Mouse (Mus musculus) erythroblast, embryonic 14.5 days (primary cell): Measurements from ENCODE around the gene Tasp1. TPM values are rescaled to one million over a fixed set of nuclear protein-coding genes. Genes with fewer than 3 reads are reported as not detected.

Experiments
- H3K27me3 ChIP-seq: 2 replicates; pipeline ENCODE4 v1.6.1; 2012; ENCODE audit warnings: inconsistent platforms; ENCODE audit not compliant: control insufficient read depth
- H3K36me3 ChIP-seq: 2 replicates; pipeline ENCODE4 v1.6.1; 2012; ENCODE audit warnings: mild to moderate bottlenecking, inconsistent platforms; ENCODE audit not compliant: control insufficient read depth
- H3K4me1 ChIP-seq: 2 replicates; pipeline ENCODE4 v1.6.1; 2012; ENCODE audit warnings: inconsistent platforms; ENCODE audit not compliant: control insufficient read depth
- H3K4me3 ChIP-seq: replicated peaks from 2 replicates; pipeline ENCODE3; 2012; ENCODE audit warnings: moderate library complexity, mild to moderate bottlenecking, inconsistent platforms
- H3K9me3 ChIP-seq: 2 replicates; pipeline ENCODE4 v1.6.1; 2012; ENCODE audit warnings: low read length, inconsistent platforms, mixed read lengths; ENCODE audit not compliant: control insufficient read depth
- GATA1 ChIP-seq: IDR thresholded peaks from 2 replicates; pipeline ENCODE4 v1.6.1; 2012; ENCODE audit warnings: low read length, inconsistent platforms, mixed read lengths
- TAL1 ChIP-seq: IDR thresholded peaks from 3 replicates; pipeline ENCODE4 v1.6.1; 2012; ENCODE audit warnings: low read length, inconsistent platforms, mixed read lengths
- polyA plus RNA-seq: library from polyadenylated mRNA; stranded (reverse); fragments of >175 nt; gene quantifications from 2 replicates; pipeline ENCODE4 v1.2.3, GENCODE M21; 2012

Gene Tasp1
- polyA plus RNA-seq, 1 experiment = 0.10 TPM

DNA sequence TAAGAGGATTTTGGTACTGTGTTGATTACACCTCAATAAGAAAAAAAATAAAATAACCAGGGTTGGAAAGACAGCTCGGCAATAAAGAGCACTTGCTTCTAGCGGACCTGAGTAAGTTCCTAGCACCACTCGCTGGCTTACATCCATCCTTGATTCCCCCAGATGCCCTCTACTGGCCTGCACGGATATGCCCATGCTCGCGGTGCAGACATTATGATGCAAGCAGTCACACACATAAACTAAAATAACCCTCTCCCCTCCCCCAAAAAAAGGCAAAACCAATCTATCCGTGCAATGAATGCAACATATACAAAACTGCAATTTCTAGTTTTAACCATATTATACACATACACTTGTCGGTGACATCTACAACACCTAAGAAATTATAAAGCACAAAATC, 929 bp downstream of the Tasp1 start:
- Histone ChIP-seq H3K27me3 (peaks cover 7% of the 10 kb centered on the region), H3K4me1 (peaks cover 52% of the 10 kb centered on the region), H3K4me3 (peak overlapping the region; percentile 87), H3K36me3 (peaks cover 4% of the 10 kb centered on the region), H3K9me3 (no peaks in the 10 kb centered on the region; the same call in 1 of the 2 replicates)
- TF ChIP-seq GATA1 (no peak), TAL1 (no peak)

DNA sequence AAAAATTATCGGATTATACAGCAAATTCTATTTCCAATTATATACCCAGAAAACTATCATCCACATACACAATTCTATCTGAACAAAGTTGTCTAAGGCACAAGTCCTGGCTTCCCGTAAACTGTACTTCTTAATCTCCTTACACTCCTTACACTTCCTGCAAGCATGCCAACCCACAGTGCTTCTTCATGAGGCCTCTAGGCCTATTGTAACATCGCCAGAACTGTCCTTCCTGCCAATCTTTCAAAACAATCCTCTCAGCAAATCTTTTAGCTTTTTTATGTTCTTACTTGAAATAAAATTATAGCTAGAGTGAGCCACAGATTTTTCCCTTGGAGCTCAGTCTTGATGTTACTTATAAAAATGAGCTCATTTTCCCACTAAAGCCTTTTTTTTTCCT, 5.1 kb downstream of the Tasp1 start:
- Histone ChIP-seq H3K4me3 (no peak overlapping the region), H3K27me3 (no peaks in the 10 kb centered on the region), H3K4me1 (peaks cover 68% of the 10 kb centered on the region), H3K9me3 (no peaks in the 10 kb centered on the region; the same call in 1 of the 2 replicates), H3K36me3 (peaks cover 18% of the 10 kb centered on the region)
- no peak for TF ChIP-seq TAL1
- no peak for TF ChIP-seq GATA1

DNA sequence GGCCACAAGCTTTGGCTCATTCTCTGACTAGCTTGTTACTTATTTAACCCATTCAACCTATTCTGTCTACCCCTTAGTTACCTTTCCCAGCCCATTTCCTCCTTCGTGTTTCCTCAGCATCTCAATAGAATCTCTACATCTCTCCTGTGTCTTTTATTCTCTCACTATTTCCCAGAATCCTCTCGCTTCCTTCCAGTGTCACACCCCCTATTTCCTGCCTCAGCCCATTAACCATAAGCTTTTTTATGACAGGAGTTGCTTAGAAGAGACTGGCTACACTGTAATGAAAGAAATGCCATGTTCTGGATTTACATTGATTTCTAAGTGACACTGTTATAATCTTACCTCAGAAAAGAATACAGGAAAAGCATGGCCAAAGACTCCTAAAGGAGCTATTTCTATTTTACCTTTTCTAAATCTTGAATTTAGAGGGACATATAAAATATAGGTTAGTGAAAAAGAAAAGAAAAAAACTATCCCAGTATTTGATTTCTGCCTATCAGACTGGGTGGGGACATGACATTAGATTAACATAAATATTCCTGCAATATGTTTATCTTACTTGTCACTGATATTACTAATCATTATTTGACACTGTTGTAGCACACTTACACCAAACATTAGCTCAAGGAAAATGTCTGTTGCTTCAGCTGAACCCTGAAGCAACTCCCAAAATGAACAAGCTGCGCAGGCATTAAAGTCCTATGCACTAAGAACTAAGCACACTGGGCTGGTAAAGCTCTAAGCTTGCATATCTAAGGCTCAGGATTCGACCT, 6.3 kb downstream of the Tasp1 start:
- H3K4me1 ChIP-seq = peaks cover 57% of the 10 kb centered on the region
- H3K9me3 ChIP-seq = no peaks in the 10 kb centered on the region
- H3K4me3 ChIP-seq = no peak overlapping the region

DNA sequence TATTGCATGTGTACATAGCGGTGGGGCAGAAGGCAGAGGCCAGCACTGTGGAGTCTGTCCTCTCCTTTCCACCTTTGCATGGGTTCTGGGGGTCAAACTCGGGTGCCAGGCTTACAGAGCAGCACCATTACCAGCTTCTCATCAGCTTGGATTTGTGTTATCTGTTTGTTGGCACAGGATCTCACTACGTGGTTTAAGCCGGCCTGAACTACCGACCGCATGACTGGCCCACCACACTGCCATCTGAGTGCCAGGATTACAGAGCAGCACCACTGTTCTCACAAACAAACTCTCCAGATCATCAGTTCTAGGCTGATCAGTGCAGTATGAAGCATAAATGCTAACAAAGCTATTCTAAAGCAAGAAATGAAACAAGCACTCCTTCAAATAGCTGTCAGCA, 8.5 kb downstream of the Tasp1 start:
- H3K4me3 ChIP-seq = no peak overlapping the region
- peaks cover 45% of the 10 kb centered on the region for H3K36me3 ChIP-seq
- peaks cover 47% of the 10 kb centered on the region for H3K4me1 ChIP-seq
- TF ChIP-seq TAL1 = no peak
- no peak for TF ChIP-seq GATA1
- no peaks in the 10 kb centered on the region for H3K9me3 ChIP-seq
- no peaks in the 10 kb centered on the region for H3K27me3 ChIP-seq

More for the DNA sequence above, 6.3 kb downstream of the Tasp1 start:
- TF ChIP-seq TAL1 (no peak), GATA1 (no peak)
- Histone ChIP-seq H3K27me3 (no peaks in the 10 kb centered on the region), H3K36me3 (peaks cover 28% of the 10 kb centered on the region)

DNA sequence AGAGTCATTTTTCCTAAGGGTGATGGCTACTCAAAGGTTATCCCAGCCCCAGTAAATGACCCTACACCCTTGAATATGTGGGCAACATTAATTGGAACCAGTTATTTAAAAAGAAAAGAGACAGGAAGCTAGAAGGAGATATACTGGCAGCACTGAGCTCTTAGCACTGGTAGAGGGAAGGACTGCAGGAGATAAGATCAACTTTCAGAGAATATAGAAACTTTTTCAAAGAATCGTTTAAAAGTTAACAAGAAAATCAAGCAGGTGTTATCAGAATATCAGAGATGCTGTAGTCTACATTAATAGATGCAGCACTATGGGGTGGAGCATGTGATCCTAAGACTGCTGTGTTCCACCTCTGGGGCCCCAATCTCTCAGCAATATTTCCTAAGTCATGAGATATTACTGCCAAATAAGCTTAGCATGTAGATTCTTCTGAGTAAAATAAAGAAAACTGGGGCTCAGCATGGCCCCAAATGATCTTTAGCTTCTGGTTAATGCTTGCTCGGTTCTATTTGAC, 14.9 kb downstream of the Tasp1 start:
- Histone ChIP-seq H3K36me3 (peaks cover 91% of the 10 kb centered on the region), H3K9me3 (no peaks in the 10 kb centered on the region), H3K27me3 (no peaks in the 10 kb centered on the region), H3K4me1 (peaks cover 7% of the 10 kb centered on the region; the same call in 1 of the 2 replicates), H3K4me3 (no peak overlapping the region)
- TF ChIP-seq TAL1 (no peak), GATA1 (no peak)

DNA sequence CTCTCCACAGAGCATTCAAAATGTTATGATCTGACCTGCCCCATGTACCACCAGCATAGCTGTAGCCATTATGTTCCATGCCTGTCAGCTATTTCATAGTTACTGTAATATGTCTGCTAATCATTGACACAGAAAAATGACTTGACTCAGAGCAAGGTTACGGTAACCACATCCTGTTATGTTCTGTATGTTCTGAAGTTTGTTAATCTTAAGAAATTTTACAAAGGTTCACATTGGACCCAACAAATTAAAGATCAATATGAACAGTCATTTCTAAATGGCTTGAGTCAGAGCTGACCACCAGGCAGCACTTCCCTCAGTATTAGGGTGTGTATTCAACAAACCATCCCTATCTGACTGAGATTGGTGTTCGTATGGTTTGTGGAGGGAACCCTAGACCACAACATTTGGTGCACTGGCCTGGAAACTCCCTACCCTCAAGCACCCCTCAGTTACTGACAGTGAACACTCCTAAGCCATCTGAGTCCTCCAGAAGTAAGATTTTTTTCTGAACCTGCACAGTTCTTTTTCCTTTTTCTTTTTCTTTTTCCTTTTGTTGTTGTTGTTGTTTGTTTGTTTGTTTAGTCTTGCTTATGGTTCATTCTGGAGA, 24.0 kb downstream of the Tasp1 start:
- Histone ChIP-seq H3K4me3 (no peak overlapping the region), H3K36me3 (peaks cover 42% of the 10 kb centered on the region)
- TF ChIP-seq TAL1 = no peak
- no peak for TF ChIP-seq GATA1

DNA sequence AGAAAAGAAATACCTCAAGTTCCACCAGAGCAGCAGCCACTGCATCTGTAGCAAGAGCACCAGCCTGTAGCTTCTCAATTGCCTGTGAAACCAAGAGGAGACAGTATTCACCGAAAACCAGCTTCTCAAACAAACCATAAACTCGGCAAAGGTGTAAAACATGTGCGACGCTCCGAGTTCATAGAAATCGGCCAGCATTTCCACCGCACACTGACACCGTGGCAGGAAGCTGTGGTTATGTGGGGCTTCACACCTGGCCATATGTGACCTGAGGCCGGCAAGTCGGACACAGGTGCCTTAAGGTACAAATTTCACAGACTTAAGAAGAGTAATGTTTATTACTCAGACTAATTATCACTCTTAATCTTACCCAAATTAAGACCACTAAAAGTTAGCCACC, 24.5 kb downstream of the Tasp1 start:
- Histone ChIP-seq H3K4me3 (no peak overlapping the region), H3K27me3 (no peaks in the 10 kb centered on the region), H3K9me3 (no peaks in the 10 kb centered on the region), H3K36me3 (peaks cover 39% of the 10 kb centered on the region), H3K4me1 (no peaks in the 10 kb centered on the region)
- TF ChIP-seq TAL1 (no peak), GATA1 (no peak)

More for the DNA sequence above, 24.0 kb downstream of the Tasp1 start:
- Histone ChIP-seq H3K4me1 (no peaks in the 10 kb centered on the region), H3K9me3 (no peaks in the 10 kb centered on the region), H3K27me3 (no peaks in the 10 kb centered on the region)

DNA sequence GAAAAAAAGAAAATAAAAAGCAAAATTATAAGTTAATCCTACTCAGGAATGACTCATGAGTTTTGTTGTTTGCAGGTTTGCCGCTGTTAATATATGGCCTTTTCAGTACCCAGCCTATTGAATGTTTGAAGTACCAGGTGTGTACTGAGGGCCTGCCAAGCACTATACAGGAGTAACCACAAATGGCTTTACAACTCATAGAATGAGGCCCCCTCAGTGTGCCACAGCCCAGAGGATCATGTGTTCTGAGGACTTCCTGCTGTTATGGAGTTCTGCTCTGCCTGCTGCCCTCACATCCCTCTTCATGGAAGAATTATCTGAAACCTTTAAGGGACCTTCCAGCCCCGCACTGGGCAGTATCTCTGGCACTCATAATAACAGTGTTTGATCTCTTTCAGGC, 29.1 kb downstream of the Tasp1 start:
- Histone ChIP-seq H3K36me3 (peaks cover 35% of the 10 kb centered on the region), H3K9me3 (no peaks in the 10 kb centered on the region), H3K4me3 (no peak overlapping the region), H3K27me3 (no peaks in the 10 kb centered on the region), H3K4me1 (no peaks in the 10 kb centered on the region)
- TF ChIP-seq TAL1 (no peak), GATA1 (no peak)

DNA sequence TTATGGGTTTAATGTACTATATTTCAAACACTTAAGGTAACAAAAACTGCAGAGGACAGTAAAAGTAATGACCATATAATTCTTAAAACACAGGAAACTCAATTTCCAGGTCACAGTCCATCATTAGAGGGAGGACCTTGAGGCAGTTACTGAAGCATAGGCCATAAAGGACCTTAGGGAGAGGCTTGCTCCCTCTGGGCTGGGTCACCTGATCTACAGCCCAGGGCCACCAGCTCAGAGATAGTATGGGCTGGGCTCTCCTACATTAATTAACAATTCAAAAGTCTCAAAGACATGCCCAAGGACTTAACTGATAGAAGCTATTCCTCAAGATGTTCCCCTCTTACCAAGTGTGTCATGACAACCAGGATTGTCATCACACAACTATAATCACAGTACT, 29.8 kb downstream of the Tasp1 start:
- Histone ChIP-seq H3K9me3 (no peaks in the 10 kb centered on the region), H3K4me1 (no peaks in the 10 kb centered on the region), H3K36me3 (peaks cover 30% of the 10 kb centered on the region), H3K4me3 (no peak overlapping the region), H3K27me3 (no peaks in the 10 kb centered on the region)
- TF ChIP-seq GATA1 = no peak
- TF ChIP-seq TAL1 = no peak
